Mouse (Mus musculus): ENCODE measurements at regions not wholly inside any gene's neighbourhood (a gene's known extent, or its start where the extent isn't known, plus 50 kb on each side); places are given as distances from the start of the nearest gene placed in this dataset.

DNA sequence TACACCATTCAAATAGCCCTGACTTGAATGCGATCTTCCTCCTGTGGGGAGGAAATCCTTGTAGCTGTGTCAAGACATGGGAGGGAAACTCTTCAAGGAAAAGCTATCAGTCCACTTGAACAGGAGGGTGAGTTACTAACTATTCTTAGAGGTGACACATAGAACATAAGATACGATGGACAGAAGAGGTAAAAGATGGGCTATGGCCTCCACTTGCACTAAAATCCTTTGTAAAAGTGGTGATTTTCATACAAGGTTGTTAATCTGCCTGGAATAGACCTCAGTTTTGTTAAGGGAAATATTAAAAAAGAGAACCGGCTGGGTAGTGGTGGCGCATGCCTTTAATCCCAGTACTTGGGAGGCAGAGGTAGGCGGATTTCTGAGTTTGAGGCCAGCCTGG, 102.1 kb upstream of the Cpm start:
- dilution Hi-C loops (cut with MboI; ENCODE audit: extremely low pct_ligation_motif_present, extremely low pct_unique_long_range_greater_than_20kb, low sequenced_read_pairs) = no loop called here
- in situ Hi-C loops (cut with MboI; ENCODE audit: low pct_ligation_motif_present, low pct_unique_long_range_greater_than_20kb, low sequenced_read_pairs) = no loop called here
- TF ChIP-seq E2F4 (IDR thresholded peaks at IDR 0.05; ENCODE audit: insufficient replicate concordance, low read depth, low read length) (no peak), ZMIZ1 (IDR thresholded peaks at IDR 0.05; ENCODE audit: low read depth, low read length) (no peak), IRF4 (IDR thresholded peaks at IDR 0.05; ENCODE audit: low read depth, low read length) (no peak), MYC (IDR thresholded peaks at IDR 0.05; ENCODE audit: low read depth, low read length) (no peak), TBP (conservative IDR thresholded peaks at IDR 0.05; ENCODE audit: low read depth, low read length) (no peak), JUN (IDR thresholded peaks at IDR 0.05; ENCODE audit: insufficient read depth, low read depth, low read length) (no peak), CHD1 (IDR thresholded peaks at IDR 0.05; ENCODE audit: low read depth, low read length) (no peak), ZC3H11A (IDR thresholded peaks at IDR 0.05; ENCODE audit: low read depth, low read length) (no peak), CHD2 (IDR thresholded peaks at IDR 0.05; ENCODE audit: low read length) (no peak), MAZ (IDR thresholded peaks at IDR 0.05; ENCODE audit: low read depth, low read length) (no peak), SIN3A (IDR thresholded peaks at IDR 0.05; ENCODE audit: low read length) (no peak), ELF1 (IDR thresholded peaks at IDR 0.05; ENCODE audit: low read depth, low read length) (no peak), PAX5 (IDR thresholded peaks at IDR 0.05; ENCODE audit: low read length) (no peak), KAT2A (IDR thresholded peaks at IDR 0.05; ENCODE audit: insufficient replicate concordance, low read length) (no peak)

DNA sequence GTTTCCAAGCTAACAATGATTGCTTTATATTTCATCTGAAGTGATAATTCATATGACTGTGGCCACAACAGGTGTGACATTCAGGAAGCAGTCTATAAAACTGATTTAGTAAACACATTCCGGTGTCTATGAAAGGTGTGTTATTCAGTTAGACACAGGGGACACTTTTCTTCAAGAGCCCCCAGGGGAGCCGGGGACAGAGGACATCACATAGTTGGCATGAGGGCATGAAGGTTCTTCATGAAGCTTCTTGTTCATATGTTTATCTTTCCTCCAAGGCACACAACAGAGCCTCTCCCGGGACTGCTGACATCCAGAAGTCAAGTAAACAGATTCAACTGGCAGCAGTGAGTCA, 102.5 kb upstream of the Cpm start:
- H3K27ac ChIP-seq (ENCODE audit: insufficient read depth, low read depth) = no peak overlapping the region
- peaks cover 5% of the 10 kb centered on the region for H3K27me3 ChIP-seq (replicated peaks)
- H3K4me3 ChIP-seq (replicated peaks in 1 of 3; ENCODE audit: low read depth in 2 of 3, low read length in 2 of 3, poor library complexity in 1 of 3) = no peak overlapping the region
- no peak overlapping the region for H3K4me2 ChIP-seq (ENCODE audit: insufficient read depth, low read depth, poor library complexity, severe bottlenecking)
- in situ Hi-C loops (cut with MboI; ENCODE audit: low pct_ligation_motif_present, low pct_unique_long_range_greater_than_20kb, low sequenced_read_pairs) (no loop called here), dilution Hi-C loops (cut with MboI; ENCODE audit: extremely low pct_ligation_motif_present, extremely low pct_unique_long_range_greater_than_20kb, low sequenced_read_pairs) (no loop called here)
- H3K9me3 ChIP-seq (replicated peaks; ENCODE audit: low read length) = no peaks in the 10 kb centered on the region
- H3K79me2 ChIP-seq (replicated peaks; ENCODE audit: control insufficient read depth, extremely low read depth, insufficient read depth, poor library complexity, severe bottlenecking) = no peaks in the 10 kb centered on the region
- DNase-seq (ENCODE audit: extremely low read depth) = no peak
- no peak overlapping the region for H3K9ac ChIP-seq (ENCODE audit: insufficient read depth, low read depth)
- H3K36me3 ChIP-seq (replicated peaks in 1 of 2; ENCODE audit: control insufficient read depth in 1 of 2, insufficient read depth in 1 of 2, low read length in 1 of 2) = no peaks in the 10 kb centered on the region
- TF ChIP-seq KAT2A (IDR thresholded peaks at IDR 0.05; ENCODE audit: insufficient replicate concordance, low read length) (no peak), MXI1 (IDR thresholded peaks at IDR 0.05; ENCODE audit: low read depth, low read length) (no peak), MEF2A (IDR thresholded peaks at IDR 0.05; ENCODE audit: borderline replicate concordance, low read depth, low read length) (no peak), SMC3 (IDR thresholded peaks at IDR 0.05; ENCODE audit: low read depth, low read length) (no peak), RCOR1 (conservative IDR thresholded peaks at IDR 0.05; ENCODE audit: low read depth, low read length) (no peak), HCFC1 (IDR thresholded peaks at IDR 0.05; ENCODE audit: low read depth, low read length) (no peak), NELFE (IDR thresholded peaks at IDR 0.05; ENCODE audit: low read depth, low read length) (no peak), UBTF (IDR thresholded peaks at IDR 0.05; ENCODE audit: low read depth, low read length) (no peak), CHD1 (IDR thresholded peaks at IDR 0.05; ENCODE audit: low read depth, low read length) (no peak), JUN (IDR thresholded peaks at IDR 0.05; ENCODE audit: insufficient read depth, low read depth, low read length) (no peak), POLR2AphosphoS2 (IDR thresholded peaks at IDR 0.05; ENCODE audit: low read depth, low read length) (no peak)
- H3K4me1 ChIP-seq (ENCODE audit: control insufficient read depth in 1 of 2, insufficient read depth in 2 of 2) = peaks cover 5 to 20% of the 10 kb centered on the region in 2 experiments

More for the DNA sequence above, 102.1 kb upstream of the Cpm start:
- H3K9me3 ChIP-seq (replicated peaks; ENCODE audit: low read length) = no peaks in the 10 kb centered on the region
- H3K36me3 ChIP-seq (replicated peaks in 1 of 2; ENCODE audit: control insufficient read depth in 1 of 2, insufficient read depth in 1 of 2, low read length in 1 of 2) = no peaks in the 10 kb centered on the region
- DNase-seq (ENCODE audit: extremely low read depth) = no peak
- no peak overlapping the region for H3K4me2 ChIP-seq (ENCODE audit: insufficient read depth, low read depth, poor library complexity, severe bottlenecking)
- no peak overlapping the region for H3K9ac ChIP-seq (ENCODE audit: insufficient read depth, low read depth)
- H3K27ac ChIP-seq (ENCODE audit: insufficient read depth, low read depth) = no peak overlapping the region
- H3K79me2 ChIP-seq (replicated peaks; ENCODE audit: control insufficient read depth, extremely low read depth, insufficient read depth, poor library complexity, severe bottlenecking) = no peaks in the 10 kb centered on the region
- H3K27me3 ChIP-seq (replicated peaks) = peaks cover 5% of the 10 kb centered on the region
- H3K4me3 ChIP-seq (replicated peaks in 1 of 3; ENCODE audit: low read depth in 2 of 3, low read length in 2 of 3, poor library complexity in 1 of 3) = no peak overlapping the region
- peaks cover 7 to 22% of the 10 kb centered on the region in 2 experiments for H3K4me1 ChIP-seq (ENCODE audit: control insufficient read depth in 1 of 2, insufficient read depth in 2 of 2)

Measured in CH12.LX (cell line).